Mouse (Mus musculus): Measurements from ENCODE around the gene Ccer2. TPM values are rescaled to one million over a fixed set of nuclear protein-coding genes. Genes with fewer than 3 reads are reported as not detected.

The Ccer2 gene
- total RNA-seq, 2 experiments from 2014 or later: not detected

Other genes starting within 250 kb of the Ccer2 start
- not detected for gene Ifnl2, start 245.7 kb upstream of the Ccer2 start, total RNA-seq (2021)
- gene Ifnl3, start 233.3 kb upstream of the Ccer2 start, total RNA-seq (2021): not detected
- not detected for gene Sycn, start 215.3 kb upstream of the Ccer2 start, total RNA-seq (2021)
- gene Nccrp1, start 208.9 kb upstream of the Ccer2 start, total RNA-seq (2021): not detected
- gene Samd4b, start 158.0 kb upstream of the Ccer2 start, total RNA-seq (2021): 10 to 100 TPM; 11.6 to 13.9 TPM
- 1 to 10 TPM; 1.8 to 2.5 TPM for gene Pak4, start 158.0 kb upstream of the Ccer2 start, total RNA-seq (2021)
- not detected for gene Acp7, start 124.8 kb upstream of the Ccer2 start, total RNA-seq (2021)
- gene Fbxo27, start 63.3 kb upstream of the Ccer2 start, total RNA-seq (2021): under 1 TPM; 0.59 to 0.69 TPM
- 1 to 10 TPM; 3.9 to 5.4 TPM for gene Fbxo17, start 39.4 kb upstream of the Ccer2 start, total RNA-seq (2021)
- 10 to 100 TPM; 33.5 to 34.6 TPM for gene Mrps12, start 14.4 kb upstream of the Ccer2 start, total RNA-seq (2021)
- gene Sars2, start 14.2 kb upstream of the Ccer2 start, total RNA-seq (2021): 10 to 100 TPM; 14.6 to 16.0 TPM
- gene Sirt2, start 10.6 kb downstream of the Ccer2 start, total RNA-seq (2021): 10 to 100 TPM; 85.5 to 86.4 TPM
- gene Nfkbib, start 11.3 kb downstream of the Ccer2 start, total RNA-seq (2021): 10 to 100 TPM; 20.5 to 30.2 TPM
- 1 to 10 TPM; 1.1 TPM for gene Rinl, start 32.8 kb downstream of the Ccer2 start, total RNA-seq (2021)
- 100 to 1,000 TPM; 111 to 131 TPM for gene Hnrnpl, start 52.4 kb downstream of the Ccer2 start, total RNA-seq (2021)
- 100 to 1,000 TPM; 214 to 252 TPM for gene Ech1, start 69.0 kb downstream of the Ccer2 start, total RNA-seq (2021)
- gene Lgals4, start 77.7 kb downstream of the Ccer2 start, total RNA-seq (2021): 1 to 10 TPM; 2.5 to 3.1 TPM
- gene Lgals7, start 107.7 kb downstream of the Ccer2 start, total RNA-seq (2021): not detected
- under 1 TPM in 1 of 2 experiments, not detected in 1; 0.15 TPM for gene Capn12, start 125.2 kb downstream of the Ccer2 start, total RNA-seq (2021)
- 10 to 100 TPM; 31.6 to 35.1 TPM for gene Actn4, start 206.2 kb downstream of the Ccer2 start, total RNA-seq (2021)
- 100 to 1,000 TPM; 119 to 125 TPM for gene Eif3k, start 225.7 kb downstream of the Ccer2 start, total RNA-seq (2021)
- gene Map4k1, start 225.9 kb downstream of the Ccer2 start, total RNA-seq (2021): under 1 TPM; 0.27 to 0.46 TPM

All from gastrocnemius, postnatal 36 days (tissue).